Mouse (Mus musculus): Measurements from ENCODE around the gene Serinc3.

GRCm38 (mm10) chr2:163620451-163620850, 24.5 kb downstream of the Serinc3 start:
- no peak for TF ChIP-seq POLR2A (IDR thresholded peaks at IDR 0.05; ENCODE audit: insufficient read length, low read depth)
- no peak for TF ChIP-seq USF1 (IDR thresholded peaks at IDR 0.05; ENCODE audit: low read depth)
- TF ChIP-seq MYOD1 (IDR thresholded peaks at IDR 0.05; ENCODE audit: control insufficient read depth in 1 of 3, insufficient read length in 2 of 3, low read depth in 2 of 3) = no peak
- TF ChIP-seq CEBPB (IDR thresholded peaks at IDR 0.05; ENCODE audit: insufficient read depth, poor library complexity, severe bottlenecking) = no peak

Measured in myocyte (in vitro differentiated cells).